Mouse (Mus musculus) erythroblast, embryonic 14.5 days (primary cell): ENCODE measurements around the gene Ewsr1. TPM values are rescaled to one million over a fixed set of nuclear protein-coding genes. Genes with fewer than 3 reads are reported as not detected.

ENCODE experiments used
- H3K27me3 ChIP-seq: 2 replicates; pipeline ENCODE4 v1.6.1; 2012; ENCODE audit warnings: inconsistent platforms; ENCODE audit not compliant: control insufficient read depth
- H3K36me3 ChIP-seq: 2 replicates; pipeline ENCODE4 v1.6.1; 2012; ENCODE audit warnings: mild to moderate bottlenecking, inconsistent platforms; ENCODE audit not compliant: control insufficient read depth
- H3K4me1 ChIP-seq: 2 replicates; pipeline ENCODE4 v1.6.1; 2012; ENCODE audit warnings: inconsistent platforms; ENCODE audit not compliant: control insufficient read depth
- H3K4me3 ChIP-seq: replicated peaks from 2 replicates; pipeline ENCODE3; 2012; ENCODE audit warnings: moderate library complexity, mild to moderate bottlenecking, inconsistent platforms
- H3K9me3 ChIP-seq: 2 replicates; pipeline ENCODE4 v1.6.1; 2012; ENCODE audit warnings: low read length, inconsistent platforms, mixed read lengths; ENCODE audit not compliant: control insufficient read depth
- GATA1 ChIP-seq: IDR thresholded peaks from 2 replicates; pipeline ENCODE4 v1.6.1; 2012; ENCODE audit warnings: low read length, inconsistent platforms, mixed read lengths
- TAL1 ChIP-seq: IDR thresholded peaks from 3 replicates; pipeline ENCODE4 v1.6.1; 2012; ENCODE audit warnings: low read length, inconsistent platforms, mixed read lengths
- polyA plus RNA-seq: library from polyadenylated mRNA; stranded (reverse); fragments of >175 nt; gene quantifications from 2 replicates; pipeline ENCODE4 v1.2.3, GENCODE M21; 2012

Ewsr1 gene
- polyA plus RNA-seq, 1 experiment = 171 TPM

DNA sequence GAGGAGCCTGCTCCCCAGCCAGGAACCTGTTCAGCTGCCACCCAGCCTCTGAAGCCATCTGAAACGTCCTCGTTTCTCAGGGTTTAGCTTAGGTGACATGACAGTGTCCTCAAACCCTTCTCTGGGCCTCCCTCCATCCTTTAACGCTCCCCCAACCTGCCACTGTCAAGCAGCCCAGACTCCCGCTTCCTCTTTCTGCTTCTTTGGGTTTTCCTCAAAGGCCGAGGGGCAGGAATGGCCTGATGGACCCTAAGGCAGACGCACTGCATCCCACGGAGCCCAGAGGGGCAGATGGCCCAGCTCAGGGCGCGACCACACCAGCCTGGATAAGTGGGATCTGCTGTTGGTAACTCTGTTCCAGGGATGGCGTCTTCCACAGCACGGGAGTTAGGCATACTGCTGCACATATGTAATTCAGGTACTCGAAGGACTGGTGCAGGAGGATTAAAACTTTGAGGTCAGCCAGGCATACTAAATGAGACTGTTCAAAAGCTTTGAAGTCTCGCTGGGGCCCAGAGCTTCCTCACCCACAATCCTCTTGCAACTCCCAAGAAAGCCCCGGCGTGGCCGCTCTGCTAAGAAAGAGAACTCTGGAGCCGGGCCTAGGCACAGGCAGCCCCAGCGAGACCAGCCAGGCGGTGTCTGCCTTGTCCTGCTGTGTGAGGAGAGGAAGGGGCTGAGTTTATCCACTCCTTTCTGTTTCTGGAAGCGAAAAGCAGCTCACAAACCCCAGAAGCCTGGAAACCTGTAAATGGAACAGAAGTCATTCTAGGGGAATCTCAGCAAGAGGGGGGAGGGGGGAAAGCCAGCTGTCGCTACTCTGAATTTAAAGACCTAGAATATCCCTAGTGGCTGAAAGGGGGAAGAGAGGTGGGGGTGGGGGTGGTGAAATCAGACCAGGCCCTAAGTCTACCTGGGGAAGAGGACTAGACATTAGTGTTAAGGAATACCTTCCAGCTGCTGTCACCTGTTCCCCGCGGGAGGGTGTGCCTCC lies 42.8 kb downstream of the Ewsr1 start:
- TF ChIP-seq TAL1 (no peak), GATA1 (no peak)
- peaks cover 67% of the 10 kb centered on the region for H3K27me3 ChIP-seq
- peaks cover 5% of the 10 kb centered on the region for H3K36me3 ChIP-seq
- H3K4me1 ChIP-seq = peaks cover 17% of the 10 kb centered on the region
- peaks cover 25% of the 10 kb centered on the region for H3K9me3 ChIP-seq
- no peak overlapping the region for H3K4me3 ChIP-seq

DNA sequence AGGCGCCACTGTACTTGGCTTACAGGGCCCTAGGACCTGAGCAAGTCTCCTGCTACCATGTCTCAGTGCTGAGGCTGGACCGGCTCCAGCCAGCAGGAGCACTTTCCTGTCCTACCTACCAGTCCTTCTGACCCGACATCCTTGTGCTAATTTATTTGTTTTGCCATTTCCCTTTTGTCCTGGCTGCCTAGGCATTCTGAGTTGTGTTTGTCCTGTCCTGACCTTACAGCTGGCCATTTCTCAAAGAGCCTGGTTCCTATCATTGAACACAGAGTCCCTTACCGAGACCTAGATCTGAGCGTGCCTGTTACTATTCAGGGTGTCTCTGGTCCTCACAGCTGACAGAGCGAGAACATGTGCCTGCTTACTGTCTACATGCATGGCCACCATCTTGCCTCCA lies 44.2 kb downstream of the Ewsr1 start:
- Histone ChIP-seq H3K36me3 (no peaks in the 10 kb centered on the region), H3K4me1 (peaks cover 11% of the 10 kb centered on the region), H3K27me3 (peaks cover 58% of the 10 kb centered on the region), H3K9me3 (peaks cover 20% of the 10 kb centered on the region; the same call in 1 of the 2 replicates), H3K4me3 (no peak overlapping the region)
- no peak for TF ChIP-seq GATA1
- no peak for TF ChIP-seq TAL1

DNA sequence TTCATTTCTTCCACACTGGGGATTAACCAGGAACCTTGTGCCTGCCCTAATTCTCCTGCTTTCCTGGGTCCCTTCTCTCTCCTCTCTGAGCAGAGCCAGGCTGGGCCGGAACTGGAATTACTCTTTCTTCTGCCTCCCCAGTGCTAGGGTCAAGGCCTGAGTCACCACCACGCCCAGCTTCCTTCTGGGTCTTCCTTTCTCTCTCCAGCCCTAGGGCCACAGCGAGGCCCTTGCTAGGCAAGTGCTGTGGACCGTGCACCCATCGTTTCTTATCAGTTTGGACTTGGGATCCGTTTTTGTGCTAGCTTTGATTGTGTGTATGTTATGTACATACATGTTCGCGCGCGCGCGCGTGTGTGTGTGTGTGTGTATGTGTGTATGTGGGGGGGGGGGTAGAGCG lies 44.9 kb downstream of the Ewsr1 start:
- H3K27me3 ChIP-seq = peaks cover 52% of the 10 kb centered on the region
- peaks cover 7% of the 10 kb centered on the region for H3K4me1 ChIP-seq
- H3K9me3 ChIP-seq = peaks cover 13% of the 10 kb centered on the region; the same call in 1 of the 2 replicates
- TF ChIP-seq GATA1 (no peak), TAL1 (no peak)
- no peaks in the 10 kb centered on the region for H3K36me3 ChIP-seq
- H3K4me3 ChIP-seq = no peak overlapping the region

DNA sequence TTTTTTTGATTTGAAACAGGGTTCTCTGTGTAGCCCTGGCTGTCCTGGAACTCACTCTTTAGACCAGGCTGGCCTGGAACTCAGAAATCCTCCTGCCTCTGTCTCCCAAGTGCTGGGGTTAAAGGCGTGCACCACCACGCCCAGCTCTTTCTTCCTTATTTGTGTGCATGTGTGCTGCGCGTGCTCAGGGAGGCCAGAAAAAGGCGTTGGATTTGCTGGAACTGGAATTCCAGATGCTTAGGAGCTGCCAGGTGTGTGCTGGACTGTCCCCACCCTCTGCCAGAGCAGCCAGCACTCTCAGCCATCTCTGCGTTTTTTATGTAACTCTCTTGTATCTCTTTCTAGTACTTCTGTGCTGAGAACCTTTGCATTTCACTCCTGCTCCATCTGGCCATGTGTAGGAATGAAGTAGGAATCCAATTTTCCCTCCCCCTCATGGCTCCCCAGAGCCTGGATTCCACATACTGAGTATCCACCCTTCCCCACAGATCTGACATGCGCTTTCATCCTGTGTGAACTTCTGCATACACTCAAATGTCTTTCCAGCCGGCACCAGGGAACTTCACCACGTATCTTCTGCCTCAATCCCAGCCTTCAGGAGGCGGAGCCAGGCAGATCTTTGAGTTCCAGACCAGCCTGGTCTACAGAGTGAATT lies 46.7 kb downstream of the Ewsr1 start:
- Histone ChIP-seq H3K36me3 (no peaks in the 10 kb centered on the region), H3K4me1 (no peaks in the 10 kb centered on the region), H3K4me3 (no peak overlapping the region), H3K27me3 (peaks cover 37% of the 10 kb centered on the region), H3K9me3 (peaks cover under 1% of the 10 kb centered on the region; the same call in 1 of the 2 replicates)
- TF ChIP-seq TAL1 = no peak

DNA sequence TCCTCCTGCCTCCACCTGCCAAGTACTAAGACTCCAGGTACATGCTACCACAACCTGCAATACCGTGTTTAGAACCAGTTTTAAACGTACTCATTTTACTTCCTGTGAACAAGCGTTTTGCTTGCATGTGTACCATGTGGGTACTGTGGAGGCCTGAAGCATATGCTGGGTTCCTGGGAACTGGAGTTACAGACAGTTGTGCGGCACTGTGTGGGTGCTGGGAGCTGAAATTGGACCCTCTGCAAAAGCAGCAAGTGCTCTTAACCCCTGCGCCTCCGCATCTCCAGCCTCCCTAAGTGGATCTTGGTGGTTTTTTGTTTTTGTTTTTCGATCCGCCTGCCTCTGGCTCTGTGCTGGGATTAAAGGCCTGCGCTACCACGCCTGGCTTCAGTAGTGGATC lies 47.4 kb downstream of the Ewsr1 start:
- Histone ChIP-seq H3K27me3 (peaks cover 30% of the 10 kb centered on the region), H3K4me3 (no peak overlapping the region), H3K4me1 (no peaks in the 10 kb centered on the region), H3K9me3 (no peaks in the 10 kb centered on the region), H3K36me3 (no peaks in the 10 kb centered on the region)
- no peak for TF ChIP-seq GATA1

DNA sequence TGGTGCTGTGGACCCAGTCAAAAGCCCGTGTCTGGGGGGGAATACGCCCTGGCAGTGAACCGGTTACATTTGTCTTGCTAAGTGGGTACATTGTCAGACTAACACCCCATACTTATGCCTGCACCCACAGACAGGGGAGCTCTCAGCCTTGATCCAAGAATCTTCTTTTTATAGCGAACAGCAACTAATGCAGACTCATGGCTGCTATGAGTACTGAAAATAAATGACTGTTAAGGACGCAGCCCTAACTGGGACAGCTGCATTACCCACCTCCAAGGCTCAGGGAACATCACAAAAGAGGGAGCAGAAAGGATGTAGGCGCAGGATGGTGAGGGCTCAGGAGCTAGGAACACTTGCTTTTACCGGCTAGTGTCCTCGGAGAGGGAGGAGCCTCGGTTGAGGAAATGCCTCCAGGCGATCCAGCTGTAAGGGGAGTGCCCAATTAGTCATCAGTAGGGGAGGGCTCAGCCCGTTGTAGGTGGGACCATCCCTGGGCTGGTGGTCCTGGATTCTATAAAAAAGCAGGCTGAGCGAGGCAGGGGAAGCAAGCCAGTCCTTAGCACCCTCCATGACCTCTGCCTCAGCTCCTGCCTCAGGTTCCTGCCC lies 52.6 kb downstream of the Ewsr1 start:
- Histone ChIP-seq H3K36me3 (peaks cover 22% of the 10 kb centered on the region), H3K9me3 (no peaks in the 10 kb centered on the region), H3K4me3 (no peak overlapping the region), H3K27me3 (peaks cover 9% of the 10 kb centered on the region; the same call in 1 of the 2 replicates), H3K4me1 (no peaks in the 10 kb centered on the region)
- TF ChIP-seq TAL1 = no peak
- no peak for TF ChIP-seq GATA1

DNA sequence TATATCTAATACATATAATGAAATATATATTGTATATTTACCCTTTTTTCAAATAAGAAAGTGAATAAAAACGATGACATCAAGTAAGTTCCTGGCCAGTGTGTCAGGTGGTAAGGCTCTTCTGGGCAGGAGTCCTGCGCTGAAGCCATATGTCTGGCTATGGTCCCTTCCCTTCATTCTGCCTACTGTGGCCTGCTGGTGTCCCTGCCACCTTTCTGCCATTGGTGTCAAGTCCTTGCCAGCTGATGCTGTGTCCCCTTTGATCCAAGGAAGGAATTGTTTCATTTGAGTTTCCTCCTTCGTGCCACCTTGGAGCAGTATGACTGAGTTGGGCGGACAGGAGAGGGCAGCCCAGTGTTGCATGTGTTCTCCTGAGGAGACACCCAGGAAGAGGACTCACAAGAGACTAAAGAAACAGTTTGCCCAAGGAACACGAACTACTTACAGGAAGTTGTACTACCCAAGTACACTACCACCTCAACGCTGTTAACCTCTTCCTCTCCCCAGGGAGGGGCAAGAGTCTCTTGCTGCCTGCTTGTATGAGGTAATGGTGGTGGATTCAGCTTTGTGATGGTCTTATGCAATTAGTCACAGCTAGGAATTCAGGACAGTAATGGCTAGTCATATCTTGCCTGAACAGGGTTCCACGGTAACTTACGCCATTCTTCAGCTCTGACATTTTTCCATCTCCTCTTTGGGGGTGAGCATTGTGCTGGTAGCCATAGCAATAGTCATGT lies 56.3 kb downstream of the Ewsr1 start:
- Histone ChIP-seq H3K4me3 (no peak overlapping the region), H3K36me3 (peaks cover 58% of the 10 kb centered on the region), H3K9me3 (no peaks in the 10 kb centered on the region), H3K27me3 (no peaks in the 10 kb centered on the region), H3K4me1 (no peaks in the 10 kb centered on the region)
- no peak for TF ChIP-seq GATA1
- TF ChIP-seq TAL1 = no peak

DNA sequence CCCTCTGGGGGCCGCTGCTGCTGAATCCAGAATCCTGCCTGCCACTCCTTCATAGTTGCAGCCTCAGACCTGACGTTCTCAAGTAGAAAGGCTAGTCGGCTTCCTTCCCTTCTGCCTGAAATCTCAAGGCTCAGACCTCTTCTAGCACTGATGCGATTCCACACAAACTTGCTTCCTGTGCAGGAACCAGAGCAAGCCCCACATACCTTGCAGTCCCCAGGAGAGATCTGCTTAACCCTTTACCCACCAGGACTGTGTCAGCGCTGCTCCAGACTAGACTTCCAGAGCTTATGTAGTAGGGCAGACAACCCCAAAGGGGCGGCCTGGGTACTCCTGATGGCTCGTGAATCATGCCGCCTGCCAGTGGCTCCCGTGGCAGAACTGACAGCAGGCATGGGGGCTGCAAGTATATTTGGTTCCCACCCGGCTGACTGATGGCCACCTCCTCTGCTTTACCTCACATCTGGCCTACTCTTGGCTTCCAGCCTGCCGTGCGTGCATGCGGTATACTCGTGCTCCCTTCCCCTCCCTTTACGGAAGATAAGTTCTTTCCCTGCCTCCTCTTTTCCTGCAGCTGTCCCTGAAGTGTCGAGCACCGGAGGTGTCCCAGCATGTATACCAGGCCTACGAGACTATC lies 57.8 kb downstream of the Ewsr1 start:
- Histone ChIP-seq H3K27me3 (no peaks in the 10 kb centered on the region), H3K36me3 (peaks cover 74% of the 10 kb centered on the region), H3K9me3 (no peaks in the 10 kb centered on the region), H3K4me3 (no peak overlapping the region), H3K4me1 (no peaks in the 10 kb centered on the region)
- no peak for TF ChIP-seq GATA1
- TF ChIP-seq TAL1 = no peak
